Mouse (Mus musculus) bone marrow, adult 2 months (tissue): ENCODE data around the gene Dnajb6. TPM values are rescaled to one million over a fixed set of nuclear protein-coding genes. Genes with fewer than 3 reads are reported as not detected.

ENCODE experiments used
- H3K27ac ChIP-seq: fragments of 200-500 bp; 2 replicates; pipeline ENCODE4 v1.5.1; 2012; ENCODE audit warnings: low read depth, mild to moderate bottlenecking, control low read depth, inconsistent platforms, low read length; ENCODE audit not compliant: control insufficient read depth, poor library complexity, insufficient read depth
- H3K4me1 ChIP-seq: fragments of 200-500 bp; 2 replicates; pipeline ENCODE4 v1.6.1; 2011; ENCODE audit warnings: low read length; ENCODE audit not compliant: control insufficient read depth, insufficient read depth
- H3K4me3 ChIP-seq: fragments of 200-500 bp; replicated peaks from 2 replicates; pipeline ENCODE3; 2011; ENCODE audit warnings: mild to moderate bottlenecking, low read depth, low read length, control low read depth; ENCODE audit not compliant: control insufficient read depth
- CTCF ChIP-seq: fragments of 200-500 bp; IDR thresholded peaks from 2 replicates; pipeline ENCODE4 v1.5.1; 2011; ENCODE audit warnings: low read length, control low read depth; ENCODE audit not compliant: control insufficient read depth, insufficient read depth
- POLR2A ChIP-seq: fragments of 200-500 bp; IDR thresholded peaks from 2 replicates; pipeline ENCODE4 v1.6.1; 2011; ENCODE audit warnings: low read depth, mild to moderate bottlenecking, control low read depth, low read length, borderline replicate concordance; ENCODE audit not compliant: control insufficient read depth
- WGBS: fragments of 180-500 bp; shearing (Covaris S2); methylation state at CpG from one replicate; pipeline ENCODE4 v1.1.7; 2018; 5-methylcytosine and 5-hydroxymethylcytosine counted together
- polyA plus RNA-seq: library from polyadenylated mRNA; stranded (reverse); fragments of >200 nt; gene quantifications from 2 replicates; pipeline ENCODE4 v1.2.4, GENCODE M21; 2011; ENCODE audit warnings: low replicate concordance; ENCODE audit not compliant: missing spikeins, insufficient read depth, insufficient read length

The Dnajb6 gene
- polyA plus RNA-seq, 1 experiment: 110 TPM

GRCm38 (mm10) chr5:29816523-29817242 is 81.2 kb downstream of the Dnajb6 start:
- 100% methylated on average over 5 of the region's 5 CpGs for WGBS
- H3K4me3 ChIP-seq: no peak overlapping the region
- TF ChIP-seq CTCF (no peak), POLR2A (no peak)
- H3K4me1 ChIP-seq: peaks cover 2% of the 10 kb centered on the region; the same call in 1 of the 2 replicates
- no peak overlapping the region for H3K27ac ChIP-seq

GRCm38 (mm10) chr5:29817400-29817799 is 81.9 kb downstream of the Dnajb6 start:
- Histone ChIP-seq H3K4me1 (peaks cover 2% of the 10 kb centered on the region; the same call in 1 of the 2 replicates), H3K27ac (no peak overlapping the region), H3K4me3 (no peak overlapping the region)
- no peak for TF ChIP-seq POLR2A
- TF ChIP-seq CTCF: no peak
- 86% methylated on average over 5 of the region's 5 CpGs for WGBS

- TF ChIP-seq CTCF (no peak), POLR2A (no peak)
- peaks cover 2% of the 10 kb centered on the region; the same call in 1 of the 2 replicates for H3K4me1 ChIP-seq
These were observed 82.8 kb downstream of the Dnajb6 start for GRCm38 (mm10) chr5:29818287-29818686.

GRCm38 (mm10) chr5:29824796-29825195 is 89.3 kb downstream of the Dnajb6 start:
- WGBS: 26% methylated on average over 3 of the region's 3 CpGs
- H3K4me3 ChIP-seq: no peak overlapping the region
- no peak overlapping the region for H3K27ac ChIP-seq
- TF ChIP-seq POLR2A: no peak
- TF ChIP-seq CTCF: no peak
- H3K4me1 ChIP-seq: no peaks in the 10 kb centered on the region

More at GRCm38 (mm10) chr5:29818287-29818686, 82.8 kb downstream of the Dnajb6 start:
- no peak overlapping the region for H3K4me3 ChIP-seq
- WGBS: 88% methylated on average over 4 of the region's 4 CpGs
- no peak overlapping the region for H3K27ac ChIP-seq

GRCm38 (mm10) chr5:29826780-29827179 is 91.3 kb downstream of the Dnajb6 start:
- 52% methylated on average over 4 of the region's 4 CpGs for WGBS
- Histone ChIP-seq H3K4me3 (no peak overlapping the region), H3K27ac (no peak overlapping the region), H3K4me1 (no peaks in the 10 kb centered on the region)
- no peak for TF ChIP-seq CTCF
- TF ChIP-seq POLR2A: no peak

GRCm38 (mm10) chr5:29842444-29843166 is 107.1 kb downstream of the Dnajb6 start:
- no peak overlapping the region for H3K27ac ChIP-seq
- TF ChIP-seq POLR2A (no peak), CTCF (no peak)
- H3K4me3 ChIP-seq: no peak overlapping the region
- H3K4me1 ChIP-seq: no peaks in the 10 kb centered on the region; the same call in none of the 2 replicates
- WGBS: 45% methylated on average over 3 of the region's 3 CpGs

- Histone ChIP-seq H3K4me3 (no peak overlapping the region), H3K27ac (no peak overlapping the region), H3K4me1 (no peaks in the 10 kb centered on the region; the same call in none of the 2 replicates)
- WGBS: 9% methylated on average over 3 of the region's 3 CpGs
- no peak for TF ChIP-seq POLR2A
- no peak for TF ChIP-seq CTCF
These were observed 109.5 kb downstream of the Dnajb6 start for GRCm38 (mm10) chr5:29845038-29845437.

- peaks cover 2% of the 10 kb centered on the region for H3K4me1 ChIP-seq
- WGBS: 76% methylated on average over 5 of the region's 5 CpGs
- no peak overlapping the region for H3K27ac ChIP-seq
- TF ChIP-seq POLR2A: no peak
- no peak for TF ChIP-seq CTCF
- no peak overlapping the region for H3K4me3 ChIP-seq
These were observed 112.0 kb downstream of the Dnajb6 start for GRCm38 (mm10) chr5:29847494-29847893.

- TF ChIP-seq POLR2A (no peak), CTCF (no peak)
- H3K4me3 ChIP-seq: no peak overlapping the region
- H3K4me1 ChIP-seq: peaks cover 2% of the 10 kb centered on the region; the same call in 1 of the 2 replicates
- no peak overlapping the region for H3K27ac ChIP-seq
- WGBS: 70% methylated on average over 2 of the region's 2 CpGs
These were observed 112.6 kb downstream of the Dnajb6 start for GRCm38 (mm10) chr5:29848091-29848490.
